Comparison of ENCODE assay signal across 25 mouse cellular contexts in genomic region chr6:109127203-109127602, GRCm38 (mm10).
"Had no signal": no experiment of that assay in that cellular context is flagged by ENCODE, and none has a peak within 500 bp of the region (broad histone marks: within the 10 kb centered on the region; RNA-seq: fewer than 3 reads in every experiment).

No protein-coding gene starts in this region.

- H3K9me3 ChIP-seq: heart, embryonic 15.5 days; intestine, embryonic 15.5 days; kidney, embryonic 15.5 days; limb, embryonic 13.5 days; limb, embryonic 15.5 days had no signal

- H3K27me3 ChIP-seq: heart, embryonic 13.5 days; heart, embryonic 15.5 days; intestine, embryonic 15.5 days; kidney, embryonic 15.5 days; limb, embryonic 13.5 days; limb, embryonic 15.5 days had no signal

- H3K9ac ChIP-seq: heart, embryonic 13.5 days; heart, embryonic 15.5 days; hindbrain, embryonic 14.5 days; intestine, embryonic 15.5 days; kidney, embryonic 15.5 days; limb, embryonic 13.5 days; limb, embryonic 15.5 days had no signal

- ATAC-seq: hindbrain, embryonic 16.5 days; inflammation-experienced regulatory T-cells, adult 6 months; intestine, embryonic 15.5 days; intestine, postnatal 0 days had no signal

- H3K27ac ChIP-seq: heart, adult 2 months; heart, embryonic 13.5 days; heart, embryonic 15.5 days; hindbrain, embryonic 14.5 days; intestine, embryonic 15.5 days; kidney, embryonic 15.5 days; kidney, postnatal 0 days; limb, embryonic 13.5 days; limb, embryonic 15.5 days had no signal

- H3K36me3 ChIP-seq: heart, embryonic 13.5 days; heart, embryonic 15.5 days; intestine, embryonic 15.5 days; kidney, embryonic 15.5 days; limb, embryonic 13.5 days; limb, embryonic 15.5 days had no signal

- H3K4me2 ChIP-seq: heart, embryonic 11.5 days; heart, embryonic 13.5 days; heart, embryonic 15.5 days; hindbrain, embryonic 14.5 days; intestine, embryonic 15.5 days; kidney, embryonic 15.5 days; limb, embryonic 13.5 days; limb, embryonic 15.5 days had no signal

- H3K4me3 ChIP-seq: heart, adult 2 months; heart, embryonic 13.5 days; heart, embryonic 15.5 days; intestine, embryonic 15.5 days; kidney, embryonic 15.5 days; limb, embryonic 13.5 days; limb, embryonic 15.5 days had no signal

- H3K4me1 ChIP-seq: heart, embryonic 13.5 days; heart, embryonic 15.5 days; intestine, embryonic 15.5 days; kidney, embryonic 15.5 days; limb, embryonic 13.5 days; limb, embryonic 15.5 days had no signal

- DNase-seq: gastrocnemius, postnatal 14 days; gastrocnemius, postnatal 36 days; heart, adult 11 months; heart, adult 2 months; heart, postnatal 14 days; heart, postnatal 36 days; kidney, adult 2 months; kidney, adult 9 months; kidney, postnatal 14 days; kidney, postnatal 36 days; layer of hippocampus, adult 9-11 months; layer of hippocampus, postnatal 36 days; left cerebral cortex, postnatal 4 days had no signal
